Mouse (Mus musculus) spleen, postnatal 4 days (tissue): ENCODE results near the gene Ubc.

ENCODE experiments used
- DNase-seq, 2 experiments: peaks; one replicate each; pipeline ENCODE4 v3.0.0; 2022; ENCODE audit warnings: low spot score in 2 of 2

Ubc gene

DNA sequence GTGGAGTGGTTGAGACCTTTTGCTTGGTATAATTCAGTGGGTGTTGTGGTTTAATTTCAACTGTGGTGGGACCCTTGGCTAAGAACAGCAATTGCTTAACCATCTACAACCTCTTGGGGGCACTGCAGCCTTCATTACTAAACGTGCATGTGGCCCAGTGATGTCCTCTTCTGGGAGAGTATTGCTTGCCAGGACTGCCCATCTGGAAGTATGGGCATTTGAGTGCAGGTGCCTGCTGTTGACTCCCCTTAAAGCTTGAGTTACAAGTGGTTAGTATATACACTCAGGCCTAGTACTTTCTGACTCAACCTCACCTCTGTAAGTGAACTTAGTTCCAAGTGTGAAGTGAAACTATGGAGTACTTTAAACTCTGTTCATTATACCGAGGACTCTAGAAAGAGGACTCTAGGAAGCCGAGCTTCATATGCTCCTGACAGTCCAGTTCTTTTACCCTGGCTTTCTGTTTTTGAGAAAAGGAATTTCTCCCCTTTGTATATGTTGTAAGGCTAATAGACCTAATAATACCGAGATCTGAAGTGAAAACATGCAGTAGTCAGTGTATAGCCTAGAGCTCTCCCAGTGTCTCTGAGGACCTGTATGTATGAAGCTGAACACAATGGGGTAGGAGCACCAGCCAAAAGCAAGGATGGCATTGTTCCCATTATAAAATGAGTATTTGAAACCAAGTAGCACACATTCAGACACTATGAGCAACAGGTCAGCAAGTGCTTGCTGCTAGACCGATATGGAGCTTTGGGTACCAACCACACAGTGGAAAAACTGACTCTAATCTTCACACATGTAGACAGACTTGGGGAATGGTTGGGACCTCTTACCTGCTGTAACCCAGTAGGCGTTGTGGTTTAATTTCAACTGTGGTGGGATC lies 7.1 kb downstream of the Ubc start:
- peak in 1 of 2 experiments; percentile 37 for DNase-seq

DNA sequence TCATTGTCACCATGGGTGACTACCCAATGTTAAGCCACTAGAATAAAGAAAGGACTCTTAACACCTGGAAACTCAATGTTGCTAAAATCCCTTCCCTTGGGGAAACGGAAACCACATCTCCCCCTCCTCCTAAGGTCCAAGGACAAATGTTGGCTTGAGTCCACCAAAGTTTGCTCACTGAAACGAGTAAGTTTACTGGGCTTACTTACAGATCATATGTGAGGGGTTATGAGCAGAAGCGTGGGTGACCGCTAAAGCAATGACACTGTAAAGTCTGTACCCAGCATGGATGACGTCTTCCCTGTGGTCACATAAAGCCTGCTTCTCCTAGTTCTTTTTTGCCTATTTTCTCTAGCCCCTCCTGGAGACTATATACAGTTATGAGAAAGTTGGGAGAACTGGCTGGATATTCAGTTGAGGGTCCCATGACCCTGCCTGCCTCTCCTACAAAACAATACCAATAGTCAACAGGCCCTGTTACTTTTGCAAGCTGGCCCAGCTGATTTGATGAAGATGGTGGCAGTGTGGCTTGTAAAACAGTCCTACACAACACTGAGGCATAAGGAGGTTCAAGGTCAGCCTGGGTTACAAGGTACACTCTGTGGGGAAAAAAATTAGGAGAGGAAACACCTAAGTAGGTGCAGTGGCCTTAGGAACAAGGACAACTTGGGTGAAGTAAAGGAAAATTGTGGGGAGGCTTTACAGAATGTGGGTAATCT lies 7.9 kb downstream of the Ubc start:
- DNase-seq: no peak

DNA sequence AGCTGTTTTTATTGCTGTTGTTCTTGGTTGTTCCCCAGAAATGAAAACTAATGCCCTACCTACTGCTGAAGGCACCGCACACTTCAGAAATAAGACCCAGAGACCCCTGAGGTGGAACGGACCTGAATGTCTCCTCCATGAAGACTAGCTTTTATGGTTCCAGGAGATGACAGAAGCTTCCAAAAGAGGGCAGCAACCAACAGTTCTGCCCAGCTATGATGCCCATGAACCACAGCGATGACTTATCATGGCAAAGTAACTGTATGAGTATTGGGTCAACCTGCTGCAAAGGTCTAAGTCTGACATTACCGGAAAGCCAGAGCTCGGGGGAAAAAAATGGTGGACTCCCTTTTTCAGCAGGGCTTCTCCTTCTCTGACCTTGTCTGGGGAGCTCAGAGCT lies 11.1 kb downstream of the Ubc start:
- DNase-seq: no peak

DNA sequence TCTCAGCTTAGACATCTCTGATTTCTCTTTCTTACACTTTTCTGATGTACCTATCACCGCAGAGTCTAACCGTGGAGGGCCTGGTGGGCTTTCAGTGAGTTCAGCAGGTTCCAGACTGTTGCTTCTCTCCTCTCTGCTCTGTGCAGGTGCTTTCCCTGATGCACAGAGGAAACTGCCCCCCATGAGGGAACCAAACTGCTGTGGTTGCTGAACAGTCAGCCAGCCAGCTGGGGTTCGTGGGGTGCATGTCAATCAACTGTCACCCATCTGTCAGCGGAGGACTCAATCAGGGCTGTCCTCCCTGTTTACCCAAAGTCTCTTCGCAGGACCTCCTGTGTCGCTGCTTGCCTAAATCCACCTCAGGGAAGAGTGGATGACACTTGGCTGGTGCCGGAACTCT lies 12.8 kb downstream of the Ubc start:
- DNase-seq: peak in 1 of 2 experiments; percentile 36

DNA sequence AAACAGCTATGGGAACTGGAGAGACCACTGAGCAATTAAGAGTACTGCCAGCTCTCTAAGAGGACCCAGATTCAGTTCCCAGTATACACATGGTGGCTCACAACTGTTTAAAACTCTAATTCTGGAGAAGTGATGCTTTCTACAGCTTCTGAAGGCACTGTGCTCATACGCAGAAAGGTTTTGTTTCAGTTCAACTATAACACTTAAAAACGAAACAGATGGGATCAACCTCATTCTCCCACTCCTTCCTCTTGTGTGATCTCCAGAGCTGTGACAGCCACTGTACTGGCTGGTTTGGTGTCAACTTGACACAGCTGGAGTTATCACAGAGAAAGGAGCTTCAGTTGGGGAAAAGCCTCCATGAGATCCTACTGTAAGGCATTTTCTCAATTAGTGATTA lies 14.1 kb downstream of the Ubc start:
- DNase-seq: no peak

DNA sequence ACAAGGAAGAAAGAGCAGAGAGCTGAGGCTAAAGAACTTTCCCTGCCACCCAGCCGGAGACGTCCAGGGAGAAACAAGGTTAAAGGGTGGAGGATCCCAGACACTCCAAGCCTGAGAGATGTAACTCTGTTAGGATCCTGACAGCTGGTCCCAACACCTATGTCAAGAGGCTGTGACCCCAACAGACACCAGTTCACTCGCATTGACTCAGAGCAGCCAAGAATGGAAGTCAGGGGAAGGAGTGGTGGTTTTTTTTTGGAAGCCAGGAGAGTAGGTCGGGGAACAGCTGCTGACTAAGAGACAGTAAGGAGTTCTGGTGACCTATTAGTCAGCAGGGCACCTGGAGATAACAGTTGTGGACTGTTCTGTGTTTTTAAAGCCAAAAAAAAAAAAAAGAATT lies 18.0 kb downstream of the Ubc start:
- no peak for DNase-seq

DNA sequence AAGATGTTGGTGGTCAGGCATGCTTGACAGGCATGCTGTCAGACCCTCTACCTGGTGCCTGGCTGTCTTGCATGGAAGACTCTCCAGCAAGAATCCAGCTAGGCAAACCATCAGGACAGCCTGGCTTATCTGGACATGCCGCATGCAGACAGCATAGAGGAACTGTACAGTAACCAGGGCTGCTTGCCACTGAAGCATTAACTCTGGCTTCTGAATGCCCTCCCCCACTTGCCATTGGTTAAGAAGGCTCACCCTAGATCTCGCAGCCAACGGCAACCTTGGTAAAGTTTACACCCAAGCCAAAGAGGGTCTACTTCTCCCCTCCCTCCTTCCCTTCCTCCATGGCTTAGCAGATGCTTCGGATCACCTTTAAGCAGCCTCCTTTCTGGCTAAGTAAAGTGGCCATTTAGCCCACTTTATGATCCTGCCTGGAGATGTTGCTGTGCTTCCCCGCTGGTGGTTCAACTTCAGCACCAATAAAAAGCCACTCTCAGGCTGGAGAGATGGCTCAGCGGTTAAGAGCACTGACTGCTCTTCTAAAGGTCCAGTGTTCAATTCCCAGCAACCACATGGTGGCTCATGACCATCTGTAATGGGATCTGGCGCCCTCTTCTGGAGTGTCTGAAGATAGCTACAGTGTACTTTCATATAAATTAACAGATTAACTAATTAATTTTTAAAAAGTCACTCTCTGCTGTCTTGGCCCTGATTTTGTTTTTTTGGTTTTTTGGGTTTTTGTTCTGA lies 18.9 kb downstream of the Ubc start:
- DNase-seq: no peak

DNA sequence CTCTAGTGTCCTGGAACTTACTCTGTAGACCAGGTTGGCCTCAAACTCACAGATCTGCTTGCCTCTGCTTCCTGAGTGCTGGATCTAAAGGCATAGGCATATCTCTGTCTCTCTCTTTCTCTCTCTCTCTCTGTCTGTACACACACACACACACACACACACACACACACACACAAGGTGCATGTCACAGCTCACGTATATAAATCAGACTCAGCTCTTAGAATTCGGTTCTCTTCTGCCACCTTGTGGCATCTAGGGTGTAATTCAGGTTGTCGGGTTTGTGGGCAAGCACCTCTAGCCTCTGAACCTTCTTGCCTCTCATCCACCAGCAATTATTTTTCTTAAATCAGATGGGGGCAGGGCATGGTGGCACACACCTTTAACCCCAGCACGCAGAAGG lies 21.4 kb downstream of the Ubc start:
- DNase-seq: peak; percentile 62 to 80

DNA sequence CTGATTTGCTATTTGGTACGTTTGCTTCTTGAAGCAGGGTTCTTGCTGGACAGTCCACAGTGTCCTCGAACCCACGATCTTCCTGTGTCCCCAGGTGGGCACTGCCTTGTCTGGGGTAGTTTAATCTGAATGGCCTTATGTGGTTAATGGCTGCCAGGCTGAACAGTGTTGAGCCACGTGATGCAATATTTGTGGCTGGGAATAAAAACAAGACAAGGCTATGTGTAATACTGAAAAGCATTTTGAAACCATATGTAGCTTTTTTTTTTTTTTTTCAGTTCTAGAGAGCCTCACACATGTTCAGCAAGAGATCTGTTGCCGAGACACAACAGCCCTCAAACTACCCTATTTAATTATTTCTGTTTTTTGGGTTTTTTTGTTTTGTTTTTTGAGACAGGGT lies 21.8 kb downstream of the Ubc start:
- no peak for DNase-seq

DNA sequence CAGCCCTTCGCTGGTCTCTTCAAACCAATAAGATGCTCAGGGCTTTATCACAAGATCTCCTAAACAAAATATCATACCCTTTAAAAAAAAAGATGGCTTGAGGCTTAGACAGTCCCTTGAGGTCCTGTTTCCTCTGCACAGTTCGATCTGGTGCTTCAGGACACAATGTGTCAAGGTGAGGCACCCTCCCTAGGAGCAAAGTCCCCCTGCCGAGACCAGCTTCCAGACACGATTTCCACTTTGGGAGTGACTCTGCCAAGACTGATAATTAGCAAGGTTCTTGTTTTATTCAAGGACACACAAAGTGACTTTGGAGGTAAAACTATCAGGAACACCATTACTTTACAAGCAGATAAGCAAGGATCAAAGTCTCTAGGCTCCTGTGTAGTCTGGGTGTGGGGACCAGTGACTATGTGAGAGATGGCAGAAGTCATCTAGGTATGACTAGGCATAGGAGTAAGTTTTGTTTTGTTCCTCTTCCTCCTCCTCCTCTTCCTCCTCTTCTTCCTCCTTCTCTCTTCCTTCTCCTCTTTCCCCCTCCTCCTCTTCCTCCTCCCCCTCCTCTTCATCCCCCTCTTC lies 25.1 kb downstream of the Ubc start:
- no peak for DNase-seq

DNA sequence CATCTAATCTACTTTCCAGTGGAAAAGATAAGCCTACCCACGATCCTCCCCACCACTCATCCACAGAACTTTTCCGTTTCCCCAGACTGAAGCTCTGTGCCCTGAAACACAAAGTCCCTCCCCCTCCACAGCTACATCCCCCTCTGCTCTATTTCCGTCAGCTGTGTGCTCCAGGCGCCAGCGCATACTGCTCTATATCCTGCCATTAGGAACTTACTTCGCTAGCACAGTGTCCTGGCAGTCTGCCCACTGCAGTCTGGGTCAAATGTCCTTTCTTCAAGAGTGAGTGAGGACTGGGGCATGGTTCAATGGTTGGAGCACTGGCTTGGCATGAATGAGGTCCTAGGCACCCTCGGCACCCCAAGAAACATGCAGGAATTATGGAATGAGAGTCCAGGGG lies 26.1 kb downstream of the Ubc start:
- no peak for DNase-seq

DNA sequence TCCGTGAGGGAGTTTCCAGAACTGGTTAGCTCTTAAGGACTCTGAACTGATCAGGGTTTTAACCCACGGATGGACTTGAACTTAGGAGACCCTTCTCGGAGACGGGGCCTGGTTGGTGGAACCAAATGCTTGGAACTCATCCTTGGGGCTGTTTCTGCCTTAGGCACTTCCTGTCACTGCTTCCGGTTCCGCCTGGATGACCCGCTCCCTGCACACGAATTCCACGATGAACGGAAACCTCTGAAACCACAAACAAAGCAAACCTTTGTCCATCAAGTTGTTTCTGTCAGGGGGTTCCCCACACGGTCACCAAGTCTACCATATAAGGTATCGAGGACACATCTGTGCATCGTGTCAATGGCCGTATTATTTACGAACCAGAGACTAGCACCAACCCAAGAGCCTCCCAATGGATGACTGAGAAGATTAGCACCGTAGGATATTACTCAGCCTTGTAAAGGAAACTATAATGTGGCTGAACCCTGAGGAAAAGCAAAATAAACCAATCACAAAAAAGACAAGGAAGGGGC lies 29.0 kb downstream of the Ubc start:
- DNase-seq: no peak

DNA sequence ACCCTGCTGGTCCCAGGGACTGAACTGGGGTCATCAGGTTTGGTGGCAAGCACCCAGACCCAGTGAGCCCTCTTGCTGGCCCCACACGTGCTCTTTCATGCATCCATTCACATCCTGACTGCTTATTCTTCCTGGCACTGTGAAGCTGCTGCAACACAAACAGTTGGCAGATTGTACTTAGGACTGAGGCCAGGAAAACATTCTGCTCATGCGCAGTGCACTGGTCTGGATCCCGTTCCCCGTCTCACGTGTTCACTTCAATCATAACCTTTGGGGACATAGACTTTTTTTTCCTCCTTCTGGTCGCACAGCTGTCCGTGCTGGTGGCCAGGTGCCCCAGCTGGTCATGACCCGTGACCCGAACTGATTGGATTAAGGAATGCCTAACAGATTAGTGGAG lies 29.4 kb downstream of the Ubc start:
- DNase-seq: no peak

DNA sequence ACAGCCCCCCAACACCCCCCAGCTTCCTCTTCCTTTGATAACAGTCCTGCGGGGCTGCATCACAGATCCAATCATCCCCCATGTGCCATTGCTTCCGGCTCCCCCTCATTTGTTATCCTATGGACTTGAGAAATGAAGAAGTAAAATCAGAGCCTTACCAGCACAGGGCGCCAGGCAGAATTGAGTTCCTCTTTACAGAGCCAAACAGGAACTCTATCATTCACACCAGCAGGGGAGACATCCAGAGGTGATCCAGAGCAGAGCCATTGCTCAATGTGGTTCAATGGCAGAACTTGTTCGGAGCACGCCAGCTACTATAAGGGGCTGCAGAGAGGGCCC lies 31.8 kb downstream of the Ubc start:
- peak in 1 of 2 experiments; percentile 32 for DNase-seq

DNA sequence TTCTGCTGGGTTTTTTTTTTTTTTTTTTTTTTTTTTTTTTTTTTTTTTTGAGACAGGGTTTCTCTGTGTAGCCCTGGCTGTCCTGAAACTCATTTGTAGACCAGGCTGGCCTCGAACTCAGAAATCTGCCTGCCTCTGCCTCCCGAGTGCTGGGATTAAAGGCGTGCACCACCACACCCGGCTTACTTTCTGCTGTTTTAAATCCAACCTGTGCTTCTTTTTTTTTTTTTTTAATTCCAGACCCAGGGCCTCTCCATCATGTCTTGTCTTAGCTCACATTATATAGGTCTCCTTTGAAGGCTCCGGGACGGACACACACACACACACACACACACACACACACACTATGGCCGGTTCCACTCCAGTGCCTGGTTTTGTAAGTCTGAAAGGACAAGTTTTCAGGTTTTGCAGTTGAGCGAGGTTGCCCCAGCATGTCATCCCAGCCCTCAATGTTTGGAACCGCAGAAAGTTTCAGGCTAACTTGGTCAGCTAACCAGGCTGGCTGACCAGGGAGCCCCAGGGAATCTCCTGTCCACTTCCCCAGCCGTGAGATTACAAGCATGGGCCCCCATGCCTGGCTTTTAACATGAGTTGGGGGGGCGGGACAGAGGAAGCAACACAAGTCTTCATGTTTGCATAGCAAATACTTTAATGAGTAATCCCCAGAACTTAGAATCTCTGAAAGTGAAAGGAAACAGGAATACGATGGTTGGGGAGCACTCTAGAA lies 32.3 kb downstream of the Ubc start:
- DNase-seq: no peak

DNA sequence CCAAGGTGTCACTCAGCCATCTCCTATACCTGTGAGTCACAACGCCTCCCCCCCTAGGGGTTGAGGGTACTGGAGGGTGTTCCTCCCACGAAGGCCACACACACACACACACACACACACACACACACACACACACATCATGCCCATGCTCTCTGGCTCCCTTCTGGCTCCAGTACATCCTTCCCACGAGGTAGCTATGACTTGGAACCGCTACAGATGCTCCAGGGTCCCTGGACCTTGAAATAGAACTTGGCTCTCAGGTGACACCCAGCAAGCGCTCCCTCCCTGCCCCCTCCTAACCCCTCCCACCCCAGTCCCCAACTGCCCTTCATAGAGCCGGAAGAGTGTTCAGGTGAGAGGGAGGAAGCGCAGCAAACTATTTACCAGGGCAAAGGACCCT lies 34.4 kb downstream of the Ubc start:
- no peak for DNase-seq

DNA sequence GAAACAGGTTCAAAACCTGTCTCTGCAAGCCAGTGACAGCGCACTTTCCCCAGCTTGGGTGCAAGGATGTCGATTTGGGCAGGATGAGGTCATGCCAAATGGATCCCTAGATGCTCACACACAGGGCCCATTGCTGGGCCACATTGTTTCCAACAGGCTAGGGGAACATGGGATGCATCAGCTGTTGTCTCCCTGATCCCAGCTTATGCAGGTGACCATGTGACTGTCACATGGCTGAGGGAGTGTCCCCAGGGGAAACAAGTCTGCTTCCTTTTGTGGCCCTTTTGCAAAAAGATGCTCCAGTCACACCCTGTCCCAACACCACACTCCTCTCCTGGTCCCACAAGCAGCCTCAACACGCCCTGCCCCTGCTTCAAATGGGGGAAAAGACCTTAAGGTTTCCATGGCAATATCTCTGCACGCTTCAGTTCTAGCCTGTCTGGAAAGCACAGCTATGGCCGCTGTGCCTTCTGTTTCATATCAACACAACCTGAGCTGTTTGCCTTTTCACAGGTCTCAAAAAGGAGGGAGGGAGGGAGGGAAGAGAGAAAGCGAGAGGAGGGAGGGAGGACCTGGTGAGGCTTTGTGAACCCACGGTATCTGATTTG lies 35.0 kb downstream of the Ubc start:
- DNase-seq: no peak

DNA sequence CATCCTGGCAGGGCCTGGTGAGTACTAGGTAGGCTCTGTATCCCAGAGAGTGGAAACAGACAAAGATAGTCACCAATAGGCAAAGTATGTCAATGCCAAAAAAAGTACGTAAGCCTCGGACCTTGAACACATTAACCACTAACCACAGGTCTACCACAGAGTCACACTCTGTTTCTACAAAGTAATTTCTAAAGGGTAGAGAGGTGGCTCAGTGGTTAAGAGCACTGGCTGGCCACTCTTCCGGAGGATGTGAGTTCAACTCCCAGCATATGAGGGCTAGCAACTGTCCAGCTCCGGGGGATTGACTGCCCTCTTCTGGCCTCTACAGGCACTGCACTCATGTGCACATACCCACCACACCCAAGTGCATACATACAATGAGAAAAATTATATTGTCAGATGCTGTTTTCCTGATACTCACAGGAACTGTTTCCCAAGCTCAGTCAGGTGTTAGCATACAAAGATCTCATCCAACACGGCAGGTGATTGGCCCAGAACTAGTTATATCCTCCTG lies 37.2 kb downstream of the Ubc start:
- no peak for DNase-seq

DNA sequence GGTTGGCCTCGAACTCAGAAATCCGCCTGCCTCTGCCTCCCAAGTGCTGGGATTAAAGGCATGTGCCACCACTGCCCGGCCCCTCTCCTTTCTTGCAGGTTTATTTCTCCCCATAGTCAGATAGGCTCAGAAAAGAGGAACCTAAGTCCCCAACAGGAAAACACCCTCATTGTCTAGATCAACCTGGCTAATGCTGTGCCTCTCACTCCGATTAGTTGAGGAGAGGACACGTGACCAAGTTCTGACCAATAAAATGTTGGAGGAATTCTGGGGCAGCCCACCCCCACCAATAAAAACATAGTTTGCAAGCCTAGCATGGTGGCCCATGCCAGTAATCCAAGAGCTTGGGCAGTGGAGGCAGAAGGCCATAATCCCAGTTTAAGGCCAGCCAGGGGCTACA lies 38.1 kb downstream of the Ubc start:
- peak in 1 of 2 experiments; percentile 60 for DNase-seq

DNA sequence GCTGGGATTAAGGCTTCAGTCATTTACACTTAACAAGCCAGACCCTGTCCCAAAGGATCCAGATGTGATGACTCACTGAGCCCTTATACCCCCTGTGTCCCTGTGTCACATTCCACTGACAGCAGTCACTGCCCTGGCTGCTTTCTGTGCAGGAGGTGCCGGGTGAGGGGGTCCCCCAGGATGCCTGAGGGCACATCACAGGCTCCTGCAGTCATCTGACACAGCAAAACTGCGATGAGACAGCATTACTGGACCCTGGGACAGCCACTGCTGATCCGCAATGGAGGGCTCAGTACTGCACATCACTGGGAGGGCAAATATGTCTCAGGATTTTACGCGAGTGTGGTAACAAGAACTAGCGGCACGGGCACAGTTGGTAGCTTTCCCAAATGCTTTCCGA lies 38.9 kb downstream of the Ubc start:
- peak in 1 of 2 experiments; percentile 60 for DNase-seq

DNA sequence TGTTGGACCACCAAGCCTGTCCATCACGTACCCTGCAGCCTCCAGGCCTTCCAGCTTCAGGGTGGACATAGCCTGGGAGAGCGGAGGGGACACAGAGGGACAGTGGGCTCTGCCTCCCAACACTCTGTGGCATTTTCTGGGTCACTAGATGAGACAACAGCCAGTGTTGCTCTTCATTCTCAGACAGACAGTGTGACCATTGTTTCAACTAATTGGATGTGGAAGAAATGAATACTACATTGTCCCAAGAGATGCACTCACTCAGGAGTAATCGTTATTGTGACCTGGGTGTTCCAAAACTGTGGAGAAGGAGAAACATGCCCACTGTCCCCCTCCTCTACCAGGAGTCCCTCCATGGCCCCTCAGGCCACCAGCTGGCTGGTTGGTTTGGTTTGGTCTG lies 40.6 kb downstream of the Ubc start:
- no peak for DNase-seq
